ENCODE assay signal across 10 mouse cellular contexts in genomic region chr6:71227157-71227770, GRCm38 (mm10). TPM values are rescaled to one million over a fixed set of nuclear protein-coding genes. Genes with fewer than 3 reads are reported as not detected.
DNase-seq lines count a peak whose midpoint lies in the region; ATAC-seq and TF ChIP-seq lines count a peak whose summit lies in the region.
"Had no signal": no experiment of that assay in that cellular context is flagged by ENCODE, and none has a peak within 500 bp of the region (broad histone marks: within the 10 kb centered on the region; RNA-seq: fewer than 3 reads in every experiment).

No protein-coding gene starts in this region.

- TF ChIP-seq CTCF in brain, embryonic 14.5 days (IDR thresholded peaks at IDR 0.05; ENCODE audit: borderline replicate concordance, extremely low read depth, insufficient read depth, insufficient read length), result no peak

- H3K4me3 ChIP-seq in kidney, embryonic 14.5 days (ENCODE audit: low read length), result no peak overlapping the region
- H3K4me3 ChIP-seq in heart, embryonic 13.5 days, result no peak overlapping the region
- no peak overlapping the region for H3K4me3 ChIP-seq in limb, embryonic 13.5 days
- no peak overlapping the region for H3K4me3 ChIP-seq in liver, embryonic 11.5 days (ENCODE audit: low read depth, low read length)
- H3K4me3 ChIP-seq: liver, embryonic 15.5 days had no signal

- H3K4me2 ChIP-seq in kidney, embryonic 14.5 days (replicated peaks; ENCODE audit: low read depth, low read length), result no peak overlapping the region
- peak overlapping the region; percentile 39 for H3K4me2 ChIP-seq in heart, embryonic 13.5 days
- no peak overlapping the region; the same call in 1 of the 2 replicates for H3K4me2 ChIP-seq in limb, embryonic 13.5 days (replicated peaks)
- H3K4me2 ChIP-seq in liver, embryonic 11.5 days, result no peak overlapping the region
- H3K4me2 ChIP-seq: liver, embryonic 15.5 days had no signal

- 14% methylated on average over 7 of the region's 7 CpGs for WGBS in kidney, embryonic 14.5 days
- WGBS in heart, embryonic 13.5 days, result 9% methylated on average over 7 of the region's 7 CpGs
- WGBS in limb, embryonic 13.5 days, result 7% methylated on average over 7 of the region's 7 CpGs
- WGBS in liver, embryonic 11.5 days, result 26% methylated on average over 7 of the region's 7 CpGs

- DNase-seq in kidney, adult 11 months, result peak; percentile 20
- peak; percentile 9 for DNase-seq in brain, embryonic 14.5 days (ENCODE audit: low read depth)
- DNase-seq in urinary bladder, adult 18-20 months (ENCODE audit: low spot score in 2 of 2), result no peak
- no peak for DNase-seq in liver, embryonic 11.5 days (ENCODE audit: low spot score)
- DNase-seq in ovary, postnatal 36 days (ENCODE audit: low spot score), result no peak

- no peaks in the 10 kb centered on the region; the same call in 1 of the 2 replicates for H3K4me1 ChIP-seq in kidney, embryonic 14.5 days (ENCODE audit: control insufficient read depth, insufficient read depth, low read length)
- H3K4me1 ChIP-seq in heart, embryonic 13.5 days, result peaks cover 48% of the 10 kb centered on the region
- H3K4me1 ChIP-seq in limb, embryonic 13.5 days, result peaks cover 26% of the 10 kb centered on the region
- 0 out of 2 replicates have a peak, but pooled peaks cover 4% of the 10 kb centered on the region for H3K4me1 ChIP-seq in liver, embryonic 11.5 days (replicated peaks; ENCODE audit: control insufficient read depth, insufficient read depth, low read length)
- H3K4me1 ChIP-seq: liver, embryonic 15.5 days had no signal

- H3K36me3 ChIP-seq in kidney, embryonic 14.5 days (ENCODE audit: control insufficient read depth, insufficient read depth, low read length), result no peaks in the 10 kb centered on the region
- H3K36me3 ChIP-seq in heart, embryonic 13.5 days, result peaks cover 31% of the 10 kb centered on the region
- no peaks in the 10 kb centered on the region for H3K36me3 ChIP-seq in limb, embryonic 13.5 days
- no peaks in the 10 kb centered on the region for H3K36me3 ChIP-seq in liver, embryonic 11.5 days (ENCODE audit: control insufficient read depth, insufficient read depth, low read length)
- H3K36me3 ChIP-seq: liver, embryonic 15.5 days had no signal

- no peaks in the 10 kb centered on the region for H3K27me3 ChIP-seq in kidney, embryonic 14.5 days (ENCODE audit: control insufficient read depth, insufficient read depth, low read length)
- no peaks in the 10 kb centered on the region for H3K27me3 ChIP-seq in heart, embryonic 13.5 days (replicated peaks)
- no peaks in the 10 kb centered on the region for H3K27me3 ChIP-seq in limb, embryonic 13.5 days
- no peaks in the 10 kb centered on the region; the same call in 1 of the 2 replicates for H3K27me3 ChIP-seq in liver, embryonic 11.5 days (replicated peaks; ENCODE audit: control insufficient read depth, insufficient read depth, low read length)
- H3K27me3 ChIP-seq: liver, embryonic 15.5 days had no signal

- no peak overlapping the region for H3K9ac ChIP-seq in kidney, embryonic 14.5 days (ENCODE audit: low read depth, low read length)
- 0 out of 2 replicates have a peak overlapping the region, but pooled peaks have one; percentile 69 for H3K9ac ChIP-seq in heart, embryonic 13.5 days
- H3K9ac ChIP-seq in limb, embryonic 13.5 days, result no peak overlapping the region
- no peak overlapping the region for H3K9ac ChIP-seq in liver, embryonic 11.5 days (ENCODE audit: low read depth, low read length)
- H3K9ac ChIP-seq: liver, embryonic 15.5 days had no signal

- H3K9me3 ChIP-seq in kidney, embryonic 14.5 days (ENCODE audit: control insufficient read depth, low read length), result no peaks in the 10 kb centered on the region
- H3K9me3 ChIP-seq in heart, embryonic 13.5 days, result no peaks in the 10 kb centered on the region
- H3K9me3 ChIP-seq in limb, embryonic 13.5 days, result no peaks in the 10 kb centered on the region
- no peaks in the 10 kb centered on the region for H3K9me3 ChIP-seq in liver, embryonic 11.5 days (ENCODE audit: control insufficient read depth, low read length)
- H3K9me3 ChIP-seq: liver, embryonic 15.5 days had no signal

- H3K27ac ChIP-seq in kidney, embryonic 14.5 days (ENCODE audit: low read depth, low read length), result no peak overlapping the region
- H3K27ac ChIP-seq in heart, embryonic 13.5 days (replicated peaks), result peak overlapping the region; percentile 89
- H3K27ac ChIP-seq in limb, embryonic 13.5 days, result peak overlapping the region; percentile 33; the same call in 1 of the 2 replicates
- no peak overlapping the region; the same call in 1 of the 2 replicates for H3K27ac ChIP-seq in liver, embryonic 11.5 days (ENCODE audit: low read depth, low read length)
- H3K27ac ChIP-seq: liver, embryonic 15.5 days had no signal

- no peak for TF ChIP-seq POLR2A in brain, embryonic 14.5 days (IDR thresholded peaks at IDR 0.05; ENCODE audit: borderline replicate concordance, extremely low read depth, insufficient read depth, insufficient read length, poor library complexity, severe bottlenecking)

- ATAC-seq in kidney, embryonic 14.5 days (ENCODE audit: low FRiP score, low TSS enrichment), result no peak; the same call in 1 of the 2 replicates
- peak; percentile 62 for ATAC-seq in heart, embryonic 13.5 days (ENCODE audit: extremely low read depth, insufficient number of reproducible peaks, low FRiP score, low TSS enrichment)
- ATAC-seq in limb, embryonic 13.5 days (ENCODE audit: low FRiP score, low read depth), result peak; percentile 85
- no peak for ATAC-seq in liver, embryonic 11.5 days (replicated peaks; ENCODE audit: low FRiP score)
- ATAC-seq: forebrain, embryonic 16.5 days had no signal

RNA-seq across cellular contexts. Expression of gene Fabp1, which starts 27.6 kb away (rescaled TPM):
- 0.43 TPM in 1 of 2 replicates, not detected in the other for polyA plus RNA-seq in kidney, embryonic 14.5 days (2014; fragmentation: Nextera tagmentation; extraction: Ambion mirVana)
- polyA plus RNA-seq in brain, embryonic 14.5 days (2012; rRNA removed), result not detected in 2 replicates
- polyA plus RNA-seq in heart, embryonic 13.5 days (2015; fragmentation: Nextera tagmentation; extraction: Ambion mirVana), result 0.48 and 5.6 TPM in 2 replicates
- polyA plus RNA-seq in limb, embryonic 13.5 days (2015; fragmentation: Nextera tagmentation; extraction: Ambion mirVana), result 0.48 and 2.0 TPM in 2 replicates
- 59.9 and 63.9 TPM in 2 replicates for polyA plus RNA-seq in liver, embryonic 11.5 days (2014; fragmentation: Nextera tagmentation; extraction: Ambion mirVana)
- polyA plus RNA-seq: forebrain, embryonic 16.5 days had no signal

RNA-seq across cellular contexts. Expression of gene Krcc1, which starts 44.2 kb away (rescaled TPM):
- polyA plus RNA-seq in kidney, embryonic 14.5 days (2014; fragmentation: Nextera tagmentation; extraction: Ambion mirVana), result 52.2 and 53.3 TPM in 2 replicates
- 9.3 and 11.1 TPM in 2 replicates for polyA plus RNA-seq in brain, embryonic 14.5 days (2012; rRNA removed)
- polyA plus RNA-seq in heart, embryonic 13.5 days (2015; fragmentation: Nextera tagmentation; extraction: Ambion mirVana), result 48.5 and 57.4 TPM in 2 replicates
- polyA plus RNA-seq in limb, embryonic 13.5 days (2015; fragmentation: Nextera tagmentation; extraction: Ambion mirVana), result 38.7 and 41.8 TPM in 2 replicates
- polyA plus RNA-seq in liver, embryonic 11.5 days (2014; fragmentation: Nextera tagmentation; extraction: Ambion mirVana), result 35.5 and 40.3 TPM in 2 replicates

Comparison
In these comparisons a context has a peak if more than half of its experiments do, and no peak if none do; other contexts are left out.
1. DNase-seq: peak in kidney, adult 11 months (single experiment) and brain, embryonic 14.5 days (single experiment); none in urinary bladder, adult 18-20 months (0 of 2), liver, embryonic 11.5 days (single experiment) and ovary, postnatal 36 days (single experiment).
2. ATAC-seq: peak in heart, embryonic 13.5 days (single experiment) and limb, embryonic 13.5 days (single experiment); none in kidney, embryonic 14.5 days (single experiment) and liver, embryonic 11.5 days (single experiment).
3. H3K27ac ChIP-seq: peak in heart, embryonic 13.5 days (single experiment) and limb, embryonic 13.5 days (single experiment); none in kidney, embryonic 14.5 days (single experiment) and liver, embryonic 11.5 days (single experiment).